Mouse (Mus musculus): ENCODE measurements around the gene Ptprm.

The Ptprm gene

GRCm38 (mm10) chr17:66733541-66733940 is 620.7 kb downstream of the Ptprm start:
- in situ Hi-C loops (cut with MseI, MboI): no loop called here

DNA sequence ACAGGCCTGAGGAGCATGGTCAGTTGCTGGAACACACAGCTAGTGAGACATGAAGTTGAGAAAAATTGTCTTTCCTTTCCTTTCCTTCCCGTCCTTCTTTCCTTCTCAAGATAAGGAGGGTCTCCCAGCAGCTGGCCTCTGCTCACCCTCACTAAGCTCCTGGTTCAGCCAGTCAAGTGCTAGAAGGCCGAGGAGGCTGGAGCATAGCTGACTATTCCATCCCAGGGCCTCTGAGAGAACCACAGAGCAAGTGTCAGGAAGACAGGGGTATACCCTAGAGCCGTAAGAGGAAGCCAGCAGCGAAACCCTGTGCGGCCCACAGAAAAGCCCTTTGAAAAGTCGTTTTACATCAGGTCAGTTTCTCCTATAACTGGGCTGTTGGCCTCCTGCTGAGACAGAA is 624.3 kb downstream of the Ptprm start:
- in situ Hi-C loops (cut with MseI, MboI): no loop called here

- in situ Hi-C loops (cut with MseI, MboI): no loop called here
These were observed 633.3 kb downstream of the Ptprm start for GRCm38 (mm10) chr17:66720992-66721351.

GRCm38 (mm10) chr17:66720200-66720991 is 633.9 kb downstream of the Ptprm start:
- in situ Hi-C loops (cut with MseI, MboI): no loop called here

DNA sequence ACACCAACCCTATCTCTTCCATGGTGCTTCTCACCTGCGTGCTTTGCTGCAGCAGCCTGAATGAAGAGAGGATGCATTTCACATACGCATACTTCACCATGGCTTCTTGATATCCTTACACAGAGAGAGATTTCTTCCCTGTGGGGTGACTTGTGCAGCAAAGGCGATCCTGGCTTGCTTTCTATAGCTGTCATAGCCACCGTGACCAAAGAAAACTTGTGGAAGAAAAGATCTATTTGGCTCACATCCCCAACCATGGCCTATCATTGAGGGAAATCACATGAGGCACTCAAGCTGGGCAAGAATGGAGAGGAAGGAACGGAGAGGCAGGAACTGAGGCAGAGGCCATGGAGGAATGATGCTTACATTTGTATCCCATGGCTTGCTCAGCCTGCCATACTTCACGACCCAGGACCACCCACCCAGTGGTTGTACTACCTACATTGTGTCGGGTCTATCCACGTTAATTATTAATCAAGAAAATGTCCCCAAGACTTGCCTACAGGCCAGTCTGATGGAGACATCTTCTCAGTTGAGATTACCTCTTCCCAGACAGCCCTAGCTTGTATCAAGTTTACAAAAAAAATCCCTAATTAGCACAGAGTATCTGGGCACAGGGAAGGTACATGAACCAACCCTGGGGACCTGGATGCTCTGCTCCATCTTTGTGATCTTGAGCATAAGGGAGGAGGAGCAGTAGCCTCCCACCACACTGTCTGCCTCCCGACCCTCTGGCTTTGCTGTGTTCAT is 641.6 kb downstream of the Ptprm start:
- in situ Hi-C loops (cut with MseI, MboI): no loop called here

- in situ Hi-C loops (cut with MseI, MboI): no loop called here
These were observed 642.8 kb downstream of the Ptprm start for GRCm38 (mm10) chr17:66711221-66712016.

DNA sequence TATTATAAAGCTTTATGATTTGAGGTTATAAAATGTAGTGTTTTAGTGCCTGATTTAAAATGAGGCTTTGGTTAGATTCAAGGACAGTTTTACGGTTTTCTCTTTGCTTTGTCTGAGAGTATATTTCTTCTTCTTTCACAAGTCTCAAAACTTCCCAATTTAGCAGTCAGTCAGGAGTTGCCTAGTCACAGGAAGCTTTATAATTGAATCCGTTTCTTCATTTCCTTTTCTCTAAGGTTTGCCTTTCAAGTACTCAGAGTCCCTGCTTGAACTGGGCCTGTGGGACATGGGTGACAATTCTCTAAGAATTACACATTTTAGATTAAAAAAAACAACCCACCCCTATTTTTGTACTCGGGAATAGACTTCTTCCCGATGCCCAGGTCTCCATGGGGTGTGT is 643.7 kb downstream of the Ptprm start:
- in situ Hi-C loops (cut with MseI, MboI): no loop called here

DNA sequence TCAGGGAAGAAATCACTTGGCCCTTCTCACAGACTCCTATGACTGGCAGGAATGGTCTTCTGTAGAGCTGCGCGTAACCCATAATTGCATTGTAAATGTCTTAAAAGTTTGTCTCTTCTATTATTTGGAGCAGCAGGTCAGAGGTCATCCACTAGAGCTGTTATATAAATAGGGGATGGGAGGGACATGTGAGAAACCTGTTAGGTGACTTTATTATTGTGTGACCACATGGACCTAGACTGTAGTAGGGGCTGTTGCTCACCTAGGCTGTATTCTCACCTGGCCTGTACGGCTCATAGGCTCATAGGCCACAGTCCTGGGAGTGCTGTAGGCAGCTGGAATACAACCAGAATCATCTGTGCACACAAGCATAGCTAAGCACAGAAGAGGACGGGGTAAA is 645.5 kb downstream of the Ptprm start:
- in situ Hi-C loops (cut with MseI, MboI): no loop called here

GRCm38 (mm10) chr17:66707684-66708083 is 646.6 kb downstream of the Ptprm start:
- in situ Hi-C loops (cut with MseI, MboI): no loop called here

GRCm38 (mm10) chr17:66701358-66702184 is 652.7 kb downstream of the Ptprm start:
- in situ Hi-C loops (cut with MseI, MboI): no loop called here

- in situ Hi-C loops (cut with MseI, MboI): no loop called here
These were observed 654.4 kb downstream of the Ptprm start for GRCm38 (mm10) chr17:66699896-66700295.

DNA sequence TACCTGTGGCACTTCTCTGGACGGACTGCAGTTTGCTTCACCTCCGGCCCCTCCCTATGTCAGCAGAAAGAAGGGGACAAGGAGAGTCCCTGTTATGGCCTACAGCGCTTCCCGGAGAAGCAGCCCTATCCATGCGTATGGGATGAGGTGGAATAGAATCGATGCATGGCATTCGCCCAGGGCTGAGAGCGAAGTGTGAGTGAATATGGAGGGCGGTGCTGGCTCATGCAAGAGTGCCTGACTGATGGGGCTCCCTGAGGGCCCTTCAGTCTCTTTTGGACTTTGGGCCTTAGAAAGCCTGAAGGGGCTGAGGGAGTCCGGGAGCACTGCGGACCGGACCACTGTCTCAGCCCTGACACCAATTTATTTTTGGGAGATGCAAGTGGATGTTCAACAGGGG is 656.6 kb downstream of the Ptprm start:
- in situ Hi-C loops (cut with MseI, MboI): no loop called here

- in situ Hi-C loops (cut with MseI, MboI): no loop called here
These were observed 657.6 kb downstream of the Ptprm start for GRCm38 (mm10) chr17:66696531-66697172.

- in situ Hi-C loops (cut with MseI, MboI): no loop called here
These were observed 659.9 kb downstream of the Ptprm start for GRCm38 (mm10) chr17:66694326-66694725.

DNA sequence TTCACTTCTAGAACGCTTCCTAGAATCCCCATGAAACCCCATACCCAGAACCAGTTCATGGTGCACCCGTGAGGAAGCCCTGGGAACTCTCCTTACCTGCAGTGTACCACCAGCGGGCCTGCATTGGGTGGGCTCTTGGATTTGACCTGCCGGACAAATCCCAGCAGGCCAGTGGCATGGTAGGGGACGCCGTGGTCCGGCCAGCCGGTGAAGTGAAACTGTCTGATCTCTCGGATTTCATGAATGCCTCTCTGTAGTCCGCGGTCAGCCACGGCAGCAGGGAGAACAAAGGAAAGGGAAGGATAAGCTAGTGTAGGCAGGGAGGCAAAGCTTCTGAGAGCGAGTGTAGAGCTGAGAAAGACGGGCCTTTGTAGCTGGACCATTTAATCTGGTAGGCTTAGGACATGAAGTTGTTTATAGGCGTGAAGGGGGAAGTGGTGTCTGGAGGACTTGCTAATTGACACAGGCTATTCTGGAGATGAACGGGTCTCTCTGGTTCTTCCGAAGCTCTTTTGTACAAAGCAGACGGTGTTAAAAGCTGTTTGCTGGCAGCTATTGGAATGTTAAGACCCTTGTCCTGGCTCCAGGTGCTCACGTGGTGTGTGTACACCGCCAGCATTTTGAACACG is 660.5 kb downstream of the Ptprm start:
- in situ Hi-C loops (cut with MseI, MboI): no loop called here

- in situ Hi-C loops (cut with MseI, MboI): no loop called here
These were observed 661.1 kb downstream of the Ptprm start for GRCm38 (mm10) chr17:66692941-66693675.

DNA sequence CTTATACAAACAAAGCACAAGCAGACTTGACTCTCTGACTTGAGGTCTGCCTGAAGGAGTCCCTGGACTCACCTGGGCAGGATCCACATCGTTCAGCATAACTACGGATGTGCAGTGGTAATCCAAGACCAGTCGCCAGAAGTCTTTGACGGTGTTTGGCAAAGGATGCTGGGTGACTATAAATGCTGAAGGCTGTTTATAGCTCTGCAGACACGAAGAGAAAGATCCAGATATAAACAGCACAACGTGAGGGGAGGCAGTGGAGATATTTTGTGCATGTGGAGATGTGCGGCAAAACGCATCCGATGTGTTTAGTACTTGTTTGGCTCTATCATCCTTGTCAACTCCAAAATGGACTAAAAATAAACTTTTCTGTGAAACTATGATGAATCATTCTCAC is 666.1 kb downstream of the Ptprm start:
- in situ Hi-C loops (cut with MseI, MboI): no loop called here

- in situ Hi-C loops (cut with MseI, MboI): no loop called here
These were observed 666.7 kb downstream of the Ptprm start for GRCm38 (mm10) chr17:66687543-66687942.

- in situ Hi-C loops (cut with MseI, MboI): no loop called here
These were observed 667.4 kb downstream of the Ptprm start for GRCm38 (mm10) chr17:66686701-66687489.
